Mouse (Mus musculus): ENCODE data around the gene Clybl.

- no peak for TF ChIP-seq POLR2A (IDR thresholded peaks at IDR 0.05; ENCODE audit: insufficient read length, low read depth)
- TF ChIP-seq MYOD1 (IDR thresholded peaks at IDR 0.05; ENCODE audit: control insufficient read depth in 1 of 3, insufficient read length in 2 of 3, low read depth in 2 of 3): no peak
- no peak for TF ChIP-seq E2F4 (IDR thresholded peaks at IDR 0.05; ENCODE audit: insufficient read depth)
- no peak for TF ChIP-seq USF1 (IDR thresholded peaks at IDR 0.05; ENCODE audit: low read depth)
These were observed 245.2 kb downstream of the Clybl start for GRCm38 (mm10) chr14:122426529-122427203.
